Mouse (Mus musculus) E14TG2a.4 (cell line): ENCODE results near the gene St8sia1.

Source experiments
- H3K27me3 ChIP-seq: 2 replicates; pipeline ENCODE4 v1.6.1; 2014; ENCODE audit warnings: low read length, control low read depth; ENCODE audit not compliant: insufficient read depth
- H3K36me3 ChIP-seq: 2 replicates; pipeline ENCODE4 v1.6.1; 2014; ENCODE audit warnings: low read length, control low read depth; ENCODE audit not compliant: insufficient read depth
- H3K4me1 ChIP-seq: replicated peaks from 2 replicates; pipeline ENCODE4 v1.6.1; 2014; ENCODE audit warnings: low read depth, low read length, control low read depth
- H3K4me3 ChIP-seq: replicated peaks from 2 replicates; pipeline ENCODE4 v1.5.1; 2014; ENCODE audit warnings: mild to moderate bottlenecking, low read length
- H3K9me3 ChIP-seq: 2 replicates; pipeline ENCODE4 v1.6.1; 2014; ENCODE audit warnings: low read length, control low read depth
- CTCF ChIP-seq: conservative IDR thresholded peaks from 2 replicates; pipeline ENCODE4 v1.5.1; 2014; ENCODE audit warnings: low read length
- NANOG ChIP-seq: IDR thresholded peaks from 2 replicates; pipeline ENCODE4 v1.6.1; 2014; ENCODE audit warnings: borderline replicate concordance, low read length, mixed read lengths
- POU5F1 ChIP-seq: IDR thresholded peaks from 2 replicates; pipeline ENCODE4 v1.6.1; 2014; ENCODE audit warnings: low read length, borderline replicate concordance

The St8sia1 gene

GRCm38 (mm10) chr6:142865199-142865598, 99.1 kb downstream of the St8sia1 start:
- no peaks in the 10 kb centered on the region for H3K27me3 ChIP-seq
- H3K4me3 ChIP-seq: no peak overlapping the region
- TF ChIP-seq CTCF (no peak), POU5F1 (no peak), NANOG (no peak)
- peaks cover 18% of the 10 kb centered on the region; the same call in 1 of the 2 replicates for H3K36me3 ChIP-seq
- H3K4me1 ChIP-seq: peaks cover 25% of the 10 kb centered on the region
- no peaks in the 10 kb centered on the region for H3K9me3 ChIP-seq

DNA sequence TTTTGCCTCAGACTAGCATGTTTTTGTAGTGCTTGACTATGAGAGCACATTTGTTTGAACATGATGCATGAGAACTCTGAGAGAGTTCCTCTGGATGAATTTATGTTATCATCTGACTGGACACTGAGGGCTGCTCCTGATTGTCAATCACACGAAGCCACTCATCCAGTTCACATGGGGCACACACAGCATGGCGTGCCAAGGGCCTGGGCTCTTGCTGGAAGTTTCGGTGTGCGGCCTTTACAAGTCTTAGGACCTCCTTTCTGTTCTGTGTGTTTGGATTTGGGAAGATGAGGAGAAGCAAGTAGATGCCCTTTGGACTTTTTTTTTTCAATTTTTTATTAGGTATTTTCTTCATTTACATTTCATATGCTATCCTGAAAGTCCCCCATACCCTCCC, 100.4 kb downstream of the St8sia1 start:
- no peaks in the 10 kb centered on the region for H3K27me3 ChIP-seq
- peaks cover 15% of the 10 kb centered on the region; the same call in 1 of the 2 replicates for H3K36me3 ChIP-seq
- no peak for TF ChIP-seq NANOG
- no peak for TF ChIP-seq CTCF
- no peak for TF ChIP-seq POU5F1
- no peaks in the 10 kb centered on the region for H3K9me3 ChIP-seq
- H3K4me1 ChIP-seq: peaks cover 25% of the 10 kb centered on the region
- no peak overlapping the region for H3K4me3 ChIP-seq

- Histone ChIP-seq H3K27me3 (no peaks in the 10 kb centered on the region), H3K9me3 (no peaks in the 10 kb centered on the region), H3K36me3 (peaks cover 15% of the 10 kb centered on the region; the same call in 1 of the 2 replicates), H3K4me1 (peaks cover 17% of the 10 kb centered on the region), H3K4me3 (no peak overlapping the region)
- TF ChIP-seq CTCF: no peak
Measured at GRCm38 (mm10) chr6:142862265-142862664, 102.0 kb downstream of the St8sia1 start.

- H3K27me3 ChIP-seq: no peaks in the 10 kb centered on the region
- H3K4me3 ChIP-seq: no peak overlapping the region
- no peaks in the 10 kb centered on the region; the same call in 1 of the 2 replicates for H3K36me3 ChIP-seq
- no peaks in the 10 kb centered on the region for H3K9me3 ChIP-seq
- peaks cover 12% of the 10 kb centered on the region for H3K4me1 ChIP-seq
- TF ChIP-seq CTCF (no peak), NANOG (no peak), POU5F1 (no peak)
Measured at GRCm38 (mm10) chr6:142860396-142860795, 103.9 kb downstream of the St8sia1 start.

GRCm38 (mm10) chr6:142859946-142860345, 104.3 kb downstream of the St8sia1 start:
- Histone ChIP-seq H3K4me1 (peaks cover 12% of the 10 kb centered on the region), H3K36me3 (no peaks in the 10 kb centered on the region; the same call in 1 of the 2 replicates), H3K4me3 (no peak overlapping the region), H3K27me3 (no peaks in the 10 kb centered on the region), H3K9me3 (no peaks in the 10 kb centered on the region)
- no peak for TF ChIP-seq NANOG
- no peak for TF ChIP-seq POU5F1
- no peak for TF ChIP-seq CTCF

DNA sequence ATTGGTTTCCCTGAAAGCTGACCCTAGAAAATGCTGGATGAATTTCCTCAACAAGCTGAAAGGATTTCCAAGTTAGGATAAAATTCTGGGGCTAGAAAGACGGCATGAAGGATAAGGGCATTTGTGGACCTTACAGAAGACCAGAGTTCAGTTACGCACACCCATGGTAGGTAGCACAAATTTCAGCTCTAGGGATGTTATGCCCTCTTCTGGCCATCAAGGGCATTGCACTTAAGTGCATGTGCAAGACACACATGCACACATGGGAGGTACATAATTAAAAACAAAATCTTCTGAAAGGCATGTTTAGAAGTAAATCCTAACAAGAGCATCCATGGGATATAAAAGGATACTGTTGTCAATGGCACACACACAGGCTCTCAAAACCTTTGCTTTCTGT, 105.3 kb downstream of the St8sia1 start:
- H3K36me3 ChIP-seq: no peaks in the 10 kb centered on the region
- H3K4me1 ChIP-seq: peaks cover 12% of the 10 kb centered on the region
- no peak overlapping the region for H3K4me3 ChIP-seq
- no peak for TF ChIP-seq POU5F1
- peak; percentile 91 for TF ChIP-seq CTCF
- TF ChIP-seq NANOG: no peak
- no peaks in the 10 kb centered on the region for H3K27me3 ChIP-seq
- no peaks in the 10 kb centered on the region for H3K9me3 ChIP-seq

GRCm38 (mm10) chr6:142856258-142856874, 107.9 kb downstream of the St8sia1 start:
- Histone ChIP-seq H3K36me3 (no peaks in the 10 kb centered on the region; the same call in 1 of the 2 replicates), H3K4me1 (peaks cover 12% of the 10 kb centered on the region), H3K4me3 (no peak overlapping the region), H3K27me3 (no peaks in the 10 kb centered on the region), H3K9me3 (no peaks in the 10 kb centered on the region)
- TF ChIP-seq CTCF: no peak
- TF ChIP-seq NANOG: no peak
- no peak for TF ChIP-seq POU5F1

DNA sequence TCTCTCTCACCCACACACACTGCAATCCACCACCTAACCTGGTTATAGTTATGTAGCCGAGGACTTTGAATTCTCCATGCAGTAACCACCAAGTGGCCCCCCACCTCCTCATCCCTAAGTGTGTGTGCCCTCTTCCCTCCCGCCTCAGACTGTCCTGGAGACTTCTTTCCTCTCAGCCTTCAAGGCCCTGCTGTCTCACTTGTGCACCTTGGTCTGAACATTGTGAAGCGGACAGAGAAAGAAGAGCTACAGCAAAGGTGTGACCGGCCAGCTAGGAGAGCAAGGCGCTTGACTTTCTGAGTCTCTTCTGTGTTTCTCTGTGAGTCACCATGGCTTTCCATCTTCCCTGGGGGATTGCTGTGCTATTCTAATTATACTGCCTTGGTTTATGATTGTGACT, 108.5 kb downstream of the St8sia1 start:
- Histone ChIP-seq H3K36me3 (no peaks in the 10 kb centered on the region; the same call in 1 of the 2 replicates), H3K27me3 (no peaks in the 10 kb centered on the region), H3K4me3 (no peak overlapping the region), H3K4me1 (peaks cover 12% of the 10 kb centered on the region), H3K9me3 (no peaks in the 10 kb centered on the region)
- TF ChIP-seq CTCF (no peak), POU5F1 (no peak), NANOG (no peak)
